Mouse (Mus musculus): Measurements from ENCODE around the gene Nxt2.

- TF ChIP-seq CTCF (IDR thresholded peaks at IDR 0.05; ENCODE audit: low read depth) (no peak), EP300 (IDR thresholded peaks at IDR 0.05; ENCODE audit: low read depth) (no peak)
Measured at GRCm38 (mm10) chrX:142276031-142276430, 49.5 kb downstream of the Nxt2 start.
